Mouse (Mus musculus) heart, embryonic 10.5 days (tissue): ENCODE measurements around the gene 4931400O07Rik. TPM values are rescaled to one million over a fixed set of nuclear protein-coding genes. Genes with fewer than 3 reads are reported as not detected.

Experiments
- DNase-seq: peaks from one replicate; pipeline ENCODE4 v3.0.0-alpha.2; 2017; ENCODE audit warnings: low spot score
- H3K27ac ChIP-seq: fragments of 300-500 bp; sonication (generic); 2 replicates; pipeline ENCODE4 v1.5.1; 2016; ENCODE audit warnings: mild to moderate bottlenecking
- H3K27me3 ChIP-seq: fragments of 300-500 bp; sonication (generic); 2 replicates; pipeline ENCODE4 v1.6.1; 2016; ENCODE audit warnings: mild to moderate bottlenecking; ENCODE audit not compliant: poor library complexity, insufficient read depth, severe bottlenecking
- H3K36me3 ChIP-seq: fragments of 300-500 bp; sonication (generic); 2 replicates; pipeline ENCODE4 v1.6.1; 2016; ENCODE audit warnings: mild to moderate bottlenecking, moderate library complexity
- H3K4me1 ChIP-seq: fragments of 300-500 bp; sonication (generic); 2 replicates; pipeline ENCODE4 v1.6.1; 2016; ENCODE audit warnings: mild to moderate bottlenecking
- H3K4me3 ChIP-seq: fragments of 300-500 bp; sonication (generic); 2 replicates; pipeline ENCODE4 v1.5.1; 2016; ENCODE audit warnings: mild to moderate bottlenecking, moderate library complexity
- H3K9me3 ChIP-seq: fragments of 300-500 bp; sonication (generic); 2 replicates; pipeline ENCODE4 v1.6.1; 2016; ENCODE audit warnings: mild to moderate bottlenecking, moderate library complexity
- WGBS: fragments of 180-500 bp; shearing (Covaris S2); methylation state at CpG from one replicate; pipeline ENCODE4 v1.1.7; 2016; 5-methylcytosine and 5-hydroxymethylcytosine counted together
- polyA plus RNA-seq: library from polyadenylated mRNA; unstranded; fragments of >200 nt; fragmentation: Nextera tagmentation; extraction: Ambion mirVana; gene quantifications from 2 replicates; pipeline ENCODE4 v1.2.1, GENCODE M21; 2016

4931400O07Rik gene
- not detected in 2 replicates for polyA plus RNA-seq

DNA sequence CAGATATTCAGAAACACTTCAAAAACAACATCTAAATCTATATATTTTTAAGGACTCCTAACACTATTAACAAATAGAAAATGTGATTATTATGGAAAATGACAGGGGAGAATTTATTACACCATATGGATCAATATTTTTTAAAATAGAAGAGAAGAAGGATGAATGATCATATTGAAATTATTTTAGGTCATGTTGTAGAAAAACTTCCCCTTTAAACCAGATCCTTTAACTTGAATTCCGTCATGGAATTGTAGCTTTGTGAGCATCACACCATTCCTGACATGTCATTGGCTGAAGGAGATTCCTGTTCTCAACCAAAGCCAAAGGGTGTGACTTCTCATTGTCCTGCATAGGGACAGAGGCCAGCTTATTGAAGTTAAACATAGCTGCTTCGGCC lies at the start of gene 4931400O07Rik:
Gene 4931400O07Rik, plus strand, starts transcription at position 301 of the 400 bp plus-strand sequence.
- WGBS = 80% methylated on average over 2 of the region's 2 CpGs
- Histone ChIP-seq H3K4me3 (no peak within 1 kb of the TSS), H3K27me3 (no peaks in the 10 kb centered on the region), H3K4me1 (no peaks in the 10 kb centered on the region), H3K36me3 (no peaks in the 10 kb centered on the region), H3K9me3 (no peaks in the 10 kb centered on the region), H3K27ac (no peak within 1 kb of the TSS)
- no peak for DNase-seq

Other genes starting within 250 kb of the 4931400O07Rik start
- 0.33 TPM in 1 of 2 replicates, not detected in the other for gene 4933402E13Rik, start 184.5 kb upstream of the 4931400O07Rik start, polyA plus RNA-seq